Mouse (Mus musculus) ES-E14 (cell line): ENCODE results near the gene Gnl1.

Source experiments
- ZC3H11A ChIP-seq: IDR thresholded peaks from 2 replicates; pipeline ENCODE4 v1.6.1; 2012; ENCODE audit warnings: low read depth, mild to moderate bottlenecking, inconsistent platforms, low read length, borderline replicate concordance
- ZNF384 ChIP-seq: IDR thresholded peaks from 2 replicates; pipeline ENCODE4 v1.6.1; 2012; ENCODE audit warnings: low read depth, low read length, inconsistent platforms

GRCm38 (mm10) chr17:35969418-35970389 is 9.9 kb upstream of the Gnl1 start, which contains the start of gene Abcf1:
- TF ChIP-seq ZC3H11A, result no peak
- TF ChIP-seq ZNF384, result no peak
